Mouse (Mus musculus): Measurements from ENCODE around the gene Rpl3. TPM values are rescaled to one million over a fixed set of nuclear protein-coding genes. Genes with fewer than 3 reads are reported as not detected.

The Rpl3 gene
- polyA plus RNA-seq, 2 experiments = 1,384 to 1,569 TPM

- no peaks in the 10 kb centered on the region; the same call in 1 of the 2 replicates for H3K4me1 ChIP-seq (ENCODE audit: control insufficient read depth, insufficient read depth, low read length)
- H3K4me2 ChIP-seq (replicated peaks; ENCODE audit: low read depth, low read length, severe bottlenecking) = no peak overlapping the region
- no peak overlapping the region for H3K4me3 ChIP-seq (replicated peaks; ENCODE audit: low read length)
- ATAC-seq (ENCODE audit: low FRiP score, low read depth) = no peak
- no peak for TF ChIP-seq POLR2A (IDR thresholded peaks at IDR 0.05; ENCODE audit: borderline replicate concordance, extremely low read depth, insufficient read depth, insufficient read length)
- whole genome bisulfite sequencing = 93% methylated on average over 10 of the region's 10 CpGs
- no peak for DNase-seq (ENCODE audit: low spot score)
- no peak overlapping the region for H3K9ac ChIP-seq (ENCODE audit: low read depth, low read length, severe bottlenecking)
- no peaks in the 10 kb centered on the region for H3K9me3 ChIP-seq (ENCODE audit: control insufficient read depth, low read length)
- no peaks in the 10 kb centered on the region for H3K36me3 ChIP-seq (ENCODE audit: control insufficient read depth, insufficient read depth, low read length)
- no peak overlapping the region for H3K27ac ChIP-seq (replicated peaks; ENCODE audit: low read depth, low read length)
- no peaks in the 10 kb centered on the region for H3K27me3 ChIP-seq (ENCODE audit: control insufficient read depth, insufficient read depth, low read length)
Observed at GRCm38 (mm10) chr15:80030399-80030798, 61.3 kb downstream of the Rpl3 start.

- Histone ChIP-seq H3K36me3 (ENCODE audit: control insufficient read depth, insufficient read depth, low read length) (no peaks in the 10 kb centered on the region), H3K4me2 (replicated peaks; ENCODE audit: low read depth, low read length, severe bottlenecking) (no peak overlapping the region), H3K4me3 (replicated peaks; ENCODE audit: low read length) (no peak overlapping the region), H3K4me1 (ENCODE audit: control insufficient read depth, insufficient read depth, low read length) (peaks cover 6% of the 10 kb centered on the region; the same call in 1 of the 2 replicates), H3K27me3 (ENCODE audit: control insufficient read depth, insufficient read depth, low read length) (no peaks in the 10 kb centered on the region), H3K9me3 (ENCODE audit: control insufficient read depth, low read length) (no peaks in the 10 kb centered on the region), H3K9ac (ENCODE audit: low read depth, low read length, severe bottlenecking) (no peak overlapping the region), H3K27ac (replicated peaks; ENCODE audit: low read depth, low read length) (no peak overlapping the region)
- no peak for TF ChIP-seq POLR2A (IDR thresholded peaks at IDR 0.05; ENCODE audit: borderline replicate concordance, extremely low read depth, insufficient read depth, insufficient read length)
- WGBS = 64% methylated on average over 5 of the region's 5 CpGs
- DNase-seq (ENCODE audit: low spot score) = no peak
- no peak for ATAC-seq (ENCODE audit: low FRiP score, low read depth)
Observed at GRCm38 (mm10) chr15:80028862-80029261, 62.8 kb downstream of the Rpl3 start.

Small RNA genes within 50 kb of the gene (microRNA-seq; reads per million reads assigned to microRNA genes)
- gene Snord43 = 68.0 reads per million, percentile 41 among the genes with 10 or more reads in this experiment

Other genes with a start within 250 kb of the Rpl3 start
- gene Apobec3, start 200.2 kb downstream of the Rpl3 start, polyA plus RNA-seq (2012; rRNA removed) = 16.0 and 18.0 TPM in 2 replicates
- 12.0 and 13.2 TPM in 2 replicates for gene Apobec3, start 200.2 kb downstream of the Rpl3 start, polyA plus RNA-seq (2014; fragmentation: Nextera tagmentation; extraction: Ambion mirVana)
- gene Cbx7, start 120.7 kb downstream of the Rpl3 start, polyA plus RNA-seq (2012; rRNA removed) = 8.5 and 9.3 TPM in 2 replicates
- gene Cbx7, start 120.7 kb downstream of the Rpl3 start, polyA plus RNA-seq (2014; fragmentation: Nextera tagmentation; extraction: Ambion mirVana) = 2.1 and 2.9 TPM in 2 replicates
- 15.4 and 19.9 TPM in 2 replicates for gene Pdgfb, start 76.9 kb downstream of the Rpl3 start, polyA plus RNA-seq (2012; rRNA removed)
- gene Pdgfb, start 76.9 kb downstream of the Rpl3 start, polyA plus RNA-seq (2014; fragmentation: Nextera tagmentation; extraction: Ambion mirVana) = 4.2 and 5.0 TPM in 2 replicates
- gene Syngr1, start 534 bp downstream of the Rpl3 start, polyA plus RNA-seq (2012; rRNA removed) = 10.8 and 11.0 TPM in 2 replicates
- gene Syngr1, start 534 bp downstream of the Rpl3 start, polyA plus RNA-seq (2014; fragmentation: Nextera tagmentation; extraction: Ambion mirVana) = 8.3 and 11.5 TPM in 2 replicates
- gene Tab1, start 41.3 kb upstream of the Rpl3 start, polyA plus RNA-seq (2012; rRNA removed) = 43.1 and 56.5 TPM in 2 replicates
- gene Tab1, start 41.3 kb upstream of the Rpl3 start, polyA plus RNA-seq (2014; fragmentation: Nextera tagmentation; extraction: Ambion mirVana) = 34.6 and 39.4 TPM in 2 replicates
- 18.1 and 23.9 TPM in 2 replicates for gene Mgat3, start 81.9 kb upstream of the Rpl3 start, polyA plus RNA-seq (2012; rRNA removed)
- gene Mgat3, start 81.9 kb upstream of the Rpl3 start, polyA plus RNA-seq (2014; fragmentation: Nextera tagmentation; extraction: Ambion mirVana) = 6.7 and 8.0 TPM in 2 replicates
- 13.3 and 14.0 TPM in 2 replicates for gene Mief1, start 142.2 kb upstream of the Rpl3 start, polyA plus RNA-seq (2012; rRNA removed)
- 29.9 and 32.7 TPM in 2 replicates for gene Mief1, start 142.2 kb upstream of the Rpl3 start, polyA plus RNA-seq (2014; fragmentation: Nextera tagmentation; extraction: Ambion mirVana)
- gene AC140267.1, start 144.0 kb upstream of the Rpl3 start, polyA plus RNA-seq (2012; rRNA removed) = not detected in 2 replicates
- gene AC140267.1, start 144.0 kb upstream of the Rpl3 start, polyA plus RNA-seq (2014; fragmentation: Nextera tagmentation; extraction: Ambion mirVana) = not detected in 2 replicates
- gene Atf4, start 163.3 kb upstream of the Rpl3 start, polyA plus RNA-seq (2012; rRNA removed) = 319 and 398 TPM in 2 replicates
- gene Atf4, start 163.3 kb upstream of the Rpl3 start, polyA plus RNA-seq (2014; fragmentation: Nextera tagmentation; extraction: Ambion mirVana) = 124 and 141 TPM in 2 replicates
- gene Rps19bp1, start 172.4 kb upstream of the Rpl3 start, polyA plus RNA-seq (2012; rRNA removed) = 38.4 and 44.2 TPM in 2 replicates
- gene Rps19bp1, start 172.4 kb upstream of the Rpl3 start, polyA plus RNA-seq (2014; fragmentation: Nextera tagmentation; extraction: Ambion mirVana) = 61.1 and 66.0 TPM in 2 replicates
- 0.12 and 0.34 TPM in 2 replicates for gene Cacna1i, start 195.4 kb upstream of the Rpl3 start, polyA plus RNA-seq (2012; rRNA removed)
- 0.03 TPM in 1 of 2 replicates, not detected in the other for gene Cacna1i, start 195.4 kb upstream of the Rpl3 start, polyA plus RNA-seq (2014; fragmentation: Nextera tagmentation; extraction: Ambion mirVana)